Mouse (Mus musculus): ENCODE data around the gene Aff1.

- no peak for TF ChIP-seq CTCF (IDR thresholded peaks at IDR 0.05; ENCODE audit: low read depth, low read length)
- TF ChIP-seq GATA1 (IDR thresholded peaks at IDR 0.05; ENCODE audit: borderline replicate concordance, low read length), result no peak
- TF ChIP-seq TAL1 (conservative IDR thresholded peaks at IDR 0.05; ENCODE audit: low read depth, low read length), result no peak
- TF ChIP-seq POLR2AphosphoS5 (IDR thresholded peaks at IDR 0.05; ENCODE audit: insufficient replicate concordance, low read depth, low read length), result no peak
- TF ChIP-seq GATA2 (IDR thresholded peaks at IDR 0.05; ENCODE audit: borderline replicate concordance, low read depth, low read length), result no peak
Observed at GRCm38 (mm10) chr5:103803386-103803785, 111.2 kb downstream of the Aff1 start.
